Mouse (Mus musculus) liver, adult 2 months (tissue): ENCODE measurements around the gene Arrdc4. TPM values are rescaled to one million over a fixed set of nuclear protein-coding genes. Genes with fewer than 3 reads are reported as not detected.
A peak's percentile ranks its signal among the peaks of the same experiment; 100 is the strongest.

Source experiments
- DNase-seq: peaks from one replicate; pipeline ENCODE4 v3.0.0-alpha.2; 2011; ENCODE audit warnings: low read depth, low spot score; ENCODE audit errors: extremely low read depth
- H3K27ac ChIP-seq: fragments of 200-500 bp; replicated peaks from 2 replicates; pipeline ENCODE4 v1.5.1; 2012; ENCODE audit warnings: low read depth, mild to moderate bottlenecking, control low read depth, inconsistent platforms, low read length; ENCODE audit not compliant: insufficient read depth
- H3K27me3 ChIP-seq: fragments of 200-500 bp; 2 replicates; pipeline ENCODE4 v1.6.1; 2012; ENCODE audit warnings: mild to moderate bottlenecking, moderate library complexity, low read length, inconsistent platforms; ENCODE audit not compliant: control insufficient read depth, insufficient read depth
- H3K36me3 ChIP-seq: fragments of 200-500 bp; 2 replicates; pipeline ENCODE4 v1.6.1; 2012; ENCODE audit warnings: low read length, inconsistent platforms; ENCODE audit not compliant: control insufficient read depth, insufficient read depth
- H3K4me1 ChIP-seq: fragments of 200-500 bp; 2 replicates; pipeline ENCODE4 v1.6.1; 2011; ENCODE audit warnings: low read length; ENCODE audit not compliant: control insufficient read depth, insufficient read depth
- H3K4me3 ChIP-seq: fragments of 200-500 bp; 2 replicates; pipeline ENCODE4 v1.5.1; 2011; ENCODE audit warnings: low read depth, mild to moderate bottlenecking, control low read depth, low read length, moderate library complexity; ENCODE audit not compliant: insufficient read depth
- H3K79me2 ChIP-seq: fragments of 200-500 bp; 2 replicates; pipeline ENCODE4 v1.6.1; 2012; ENCODE audit warnings: inconsistent platforms, mild to moderate bottlenecking, low read length, moderate library complexity; ENCODE audit not compliant: control insufficient read depth, insufficient read depth
- H3K9ac ChIP-seq: fragments of 200-500 bp; 2 replicates; pipeline ENCODE4 v1.6.1; 2012; ENCODE audit warnings: low read depth, mild to moderate bottlenecking, control low read depth, inconsistent platforms, low read length
- CTCF ChIP-seq: fragments of 200-500 bp; IDR thresholded peaks from 2 replicates; pipeline ENCODE4 v1.5.1; 2011; ENCODE audit warnings: low read depth, low read length, control low read depth
- POLR2A ChIP-seq: fragments of 200-500 bp; IDR thresholded peaks from 2 replicates; pipeline ENCODE4 v1.6.1; 2011; ENCODE audit warnings: low read length, control low read depth; ENCODE audit not compliant: insufficient read depth; ENCODE audit errors: extremely low read depth
- WGBS: fragments of 180-500 bp; shearing (Covaris S2); methylation state at CpG from one replicate; pipeline ENCODE4 v1.1.7; 2018; 5-methylcytosine and 5-hydroxymethylcytosine counted together
- polyA plus RNA-seq: library from polyadenylated mRNA; depleted of rRNA; stranded (reverse); fragments of >200 nt; gene quantifications from 2 replicates; pipeline ENCODE4 v1.2.3, GENCODE M21; 2012
- total RNA-seq: library from RNA; depleted of rRNA; stranded (reverse); fragments of >200 nt; gene quantifications from 2 replicates; pipeline ENCODE4 v1.2.3, GENCODE M21; 2014

Arrdc4 gene
- total and polyA plus RNA-seq, 2 experiments: 4.4 to 11.2 TPM

- Histone ChIP-seq H3K36me3 (no peaks in the 10 kb centered on the region), H3K4me3 (no peak overlapping the region), H3K27me3 (no peaks in the 10 kb centered on the region), H3K9ac (no peak overlapping the region), H3K4me1 (no peaks in the 10 kb centered on the region), H3K27ac (no peak overlapping the region), H3K79me2 (no peaks in the 10 kb centered on the region)
- TF ChIP-seq CTCF (no peak), POLR2A (no peak)
- no peak for DNase-seq
- 91% methylated on average over 4 of the region's 4 CpGs for WGBS
Observed at GRCm38 (mm10) chr7:68765926-68766325, 16.9 kb upstream of the Arrdc4 start.

- DNase-seq: no peak
- TF ChIP-seq CTCF (no peak), POLR2A (no peak)
- H3K36me3 ChIP-seq: no peaks in the 10 kb centered on the region
- no peaks in the 10 kb centered on the region for H3K4me1 ChIP-seq
- H3K4me3 ChIP-seq: no peak overlapping the region
- H3K27ac ChIP-seq: no peak overlapping the region
- no peak overlapping the region for H3K9ac ChIP-seq
- no peaks in the 10 kb centered on the region for H3K79me2 ChIP-seq
- H3K27me3 ChIP-seq: no peaks in the 10 kb centered on the region
- WGBS: 83% methylated on average over 6 of the region's 6 CpGs
Observed at GRCm38 (mm10) chr7:68759148-68759724, 10.2 kb upstream of the Arrdc4 start.

DNA sequence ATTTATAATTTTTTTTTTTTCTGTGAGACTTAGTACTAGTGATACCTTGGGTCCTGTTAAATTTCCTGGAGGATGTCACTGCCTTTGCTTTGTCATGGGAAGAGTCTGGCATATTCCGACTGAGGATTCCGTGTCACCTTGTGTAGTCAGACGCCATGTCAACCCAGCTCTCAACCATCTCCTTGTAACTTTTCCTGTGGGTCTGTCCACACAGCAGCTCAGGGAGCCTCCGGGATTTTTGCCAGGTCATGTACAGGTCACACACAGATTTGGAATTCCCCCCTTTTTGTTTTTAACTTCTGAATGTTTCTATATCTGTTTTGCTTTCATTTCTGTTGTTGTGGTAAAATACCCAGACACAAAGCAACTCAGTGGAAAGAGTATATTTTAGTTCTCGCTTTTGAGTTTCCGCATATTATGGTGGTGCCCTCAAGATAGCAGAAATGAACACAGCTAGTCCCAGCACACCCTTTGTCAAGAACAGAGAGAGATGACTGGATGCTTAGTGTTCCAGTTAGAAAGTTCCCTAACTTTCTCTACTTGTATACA lies 7.7 kb upstream of the Arrdc4 start:
- Histone ChIP-seq H3K4me1 (no peaks in the 10 kb centered on the region), H3K4me3 (no peak overlapping the region), H3K79me2 (no peaks in the 10 kb centered on the region), H3K9ac (no peak overlapping the region), H3K27me3 (no peaks in the 10 kb centered on the region), H3K36me3 (no peaks in the 10 kb centered on the region), H3K27ac (no peak overlapping the region)
- DNase-seq: no peak
- no peak for TF ChIP-seq CTCF
- no peak for TF ChIP-seq POLR2A
- WGBS: 78% methylated on average over 6 of the region's 6 CpGs

GRCm38 (mm10) chr7:68749919-68750318 lies 878 bp upstream of the Arrdc4 start:
- Histone ChIP-seq H3K27ac (peak overlapping the region; percentile 27), H3K9ac (no peak overlapping the region), H3K4me1 (peaks cover 15% of the 10 kb centered on the region), H3K79me2 (peaks cover 5% of the 10 kb centered on the region; the same call in 1 of the 2 replicates), H3K36me3 (peaks cover 1% of the 10 kb centered on the region; the same call in 1 of the 2 replicates), H3K27me3 (no peaks in the 10 kb centered on the region), H3K4me3 (no peak overlapping the region)
- whole genome bisulfite sequencing: 16% methylated on average over 8 of the region's 8 CpGs
- TF ChIP-seq POLR2A: no peak
- no peak for TF ChIP-seq CTCF
- DNase-seq: peak; percentile 90

DNA sequence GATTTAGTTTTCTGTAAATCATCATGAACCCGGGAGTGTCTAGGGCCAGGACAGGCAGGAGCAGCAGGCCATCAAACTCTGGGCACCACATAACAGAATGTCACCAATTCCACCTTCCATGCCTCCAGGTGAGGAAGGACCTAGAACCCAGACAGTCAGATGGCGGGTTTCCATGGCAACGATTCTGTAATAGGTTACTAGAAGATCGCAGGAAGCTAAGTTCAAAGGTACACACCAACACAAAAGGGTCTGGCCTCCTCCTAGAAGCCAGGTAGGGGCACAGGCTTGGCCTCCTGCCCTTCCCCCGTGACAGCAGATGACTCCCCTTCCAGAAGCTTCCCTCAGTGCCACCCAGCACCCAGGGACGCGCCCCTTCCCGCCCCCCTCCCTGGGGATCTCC lies 680 bp downstream of the Arrdc4 start:
- 19% methylated on average over 8 of the region's 8 CpGs for WGBS

DNA sequence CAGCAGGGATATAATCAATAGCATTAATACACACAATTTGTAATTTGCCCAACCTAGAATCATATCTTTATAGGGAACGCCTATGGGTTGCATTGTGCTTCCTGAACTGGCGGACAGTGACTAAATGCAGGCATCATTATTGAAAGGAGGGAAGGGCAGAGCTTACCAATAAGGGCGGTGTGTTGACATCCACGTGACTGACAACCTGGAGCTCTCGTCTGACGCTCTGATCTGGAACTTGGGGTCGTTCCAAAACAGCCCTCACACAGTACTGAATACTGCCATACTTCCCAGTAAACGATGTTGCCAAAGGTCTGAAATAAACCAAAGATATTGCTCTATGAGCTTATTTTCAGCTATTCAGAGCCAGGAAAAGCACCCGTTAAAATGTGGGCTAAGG lies 4.4 kb downstream of the Arrdc4 start:
- H3K79me2 ChIP-seq: peaks cover 5% of the 10 kb centered on the region; the same call in 1 of the 2 replicates
- no peak overlapping the region for H3K27ac ChIP-seq
- no peak for DNase-seq
- peaks cover 15% of the 10 kb centered on the region for H3K4me1 ChIP-seq
- no peaks in the 10 kb centered on the region for H3K27me3 ChIP-seq
- peaks cover 36% of the 10 kb centered on the region for H3K36me3 ChIP-seq
- H3K4me3 ChIP-seq: no peak overlapping the region
- no peak overlapping the region for H3K9ac ChIP-seq
- 75% methylated on average over 9 of the region's 9 CpGs for WGBS
- TF ChIP-seq POLR2A (no peak), CTCF (no peak)

More for the DNA sequence above, 680 bp downstream of the Arrdc4 start:
- Histone ChIP-seq H3K79me2 (peaks cover 5% of the 10 kb centered on the region; the same call in 1 of the 2 replicates), H3K36me3 (peaks cover 9% of the 10 kb centered on the region; the same call in 1 of the 2 replicates), H3K27me3 (no peaks in the 10 kb centered on the region), H3K4me1 (peaks cover 15% of the 10 kb centered on the region), H3K4me3 (peak overlapping the region; percentile 78), H3K9ac (peak overlapping the region; percentile 84), H3K27ac (peak overlapping the region; percentile 68)
- peak; percentile 70 for DNase-seq
- TF ChIP-seq CTCF (no peak), POLR2A (no peak)
